18 mouse cellular contexts compared by ENCODE assay signal in genomic region chr1:18030226-18030625, GRCm38 (mm10).
"Had no signal": no experiment of that assay in that cellular context is flagged by ENCODE, and none has a peak within 500 bp of the region (broad histone marks: within the 10 kb centered on the region; RNA-seq: fewer than 3 reads in every experiment).

No protein-coding gene starts in this region.

- H3K4me1 ChIP-seq: midbrain, embryonic 10.5 days; midbrain, embryonic 12.5 days; neural tube, embryonic 13.5 days; neural tube, embryonic 15.5 days had no signal

- DNase-seq: lung, embryonic 14.5 days; lung, postnatal 10 days; lung, postnatal 4 days; midbrain, embryonic 14.5 days; retina, postnatal 1 day; right cerebral cortex, adult 18-20 months; right cerebral cortex, postnatal 25 days; right cerebral cortex, postnatal 4 days; spleen, adult 18-20 months; thymus, adult 18-20 months; thymus, postnatal 14 days; thymus, postnatal 36 days had no signal

- H3K9ac ChIP-seq: lung, embryonic 14.5 days; midbrain, embryonic 12.5 days; neural tube, embryonic 13.5 days; neural tube, embryonic 15.5 days had no signal

- H3K27me3 ChIP-seq: midbrain, embryonic 12.5 days; neural tube, embryonic 13.5 days; neural tube, embryonic 15.5 days had no signal

- H3K9me3 ChIP-seq: midbrain, embryonic 10.5 days; midbrain, embryonic 12.5 days; neural tube, embryonic 13.5 days; neural tube, embryonic 15.5 days had no signal

- H3K27ac ChIP-seq: midbrain, embryonic 10.5 days; midbrain, embryonic 12.5 days; neural tube, embryonic 13.5 days; neural tube, embryonic 15.5 days had no signal

- H3K4me2 ChIP-seq: lung, embryonic 14.5 days; midbrain, embryonic 12.5 days; neural tube, embryonic 13.5 days; neural tube, embryonic 15.5 days had no signal

- H3K36me3 ChIP-seq: midbrain, embryonic 10.5 days; midbrain, embryonic 12.5 days; neural tube, embryonic 13.5 days; neural tube, embryonic 15.5 days had no signal

- H3K4me3 ChIP-seq: midbrain, embryonic 10.5 days; midbrain, embryonic 12.5 days; myocyte; neural tube, embryonic 13.5 days; neural tube, embryonic 15.5 days had no signal

- ATAC-seq: midbrain, embryonic 16.5 days had no signal
